Mouse (Mus musculus) heart, adult 2 months (tissue): ENCODE measurements around the gene Olfr1431. TPM values are rescaled to one million over a fixed set of nuclear protein-coding genes. Genes with fewer than 3 reads are reported as not detected.
"Not testable (repeated sequence)": the region's sequence is repeated elsewhere in the genome, so short reads cannot be mapped to it uniquely, and the experiment has no call there.

Source experiments
- DNase-seq, 2 experiments: peaks; one replicate each; pipeline ENCODE4 v3.0.0; 2021
- H3K27ac ChIP-seq: fragments of 200-600 bp; 2 replicates; pipeline ENCODE4 v1.8.1; 2022
- H3K27me3 ChIP-seq: fragments of 200-500 bp; 2 replicates; pipeline ENCODE4 v1.6.1; 2012; ENCODE audit warnings: mild to moderate bottlenecking, low read length, inconsistent platforms, mixed read lengths; ENCODE audit not compliant: control insufficient read depth, insufficient read depth
- H3K36me3 ChIP-seq: fragments of 200-500 bp; 2 replicates; pipeline ENCODE4 v1.6.1; 2012; ENCODE audit warnings: low read length, inconsistent platforms; ENCODE audit not compliant: control insufficient read depth, insufficient read depth
- H3K4me1 ChIP-seq: fragments of 200-500 bp; 2 replicates; pipeline ENCODE4 v1.6.1; 2011; ENCODE audit warnings: low read length; ENCODE audit not compliant: control insufficient read depth, insufficient read depth
- H3K4me3 ChIP-seq: fragments of 200-600 bp; 2 replicates; pipeline ENCODE4 v1.8.1; 2022
- H3K79me2 ChIP-seq: fragments of 200-500 bp; replicated peaks from 2 replicates; pipeline ENCODE4 v1.6.1; 2012; ENCODE audit warnings: mild to moderate bottlenecking, inconsistent platforms, low read length, moderate library complexity, mixed read lengths; ENCODE audit not compliant: control insufficient read depth, insufficient read depth
- H3K9ac ChIP-seq: fragments of 200-500 bp; 2 replicates; pipeline ENCODE4 v1.6.1; 2012; ENCODE audit warnings: low read depth, mild to moderate bottlenecking, control low read depth, inconsistent platforms, low read length, mixed read lengths
- CTCF ChIP-seq: fragments of 200-600 bp; IDR thresholded peaks from 2 replicates; pipeline ENCODE4 v1.8.1; 2022; ENCODE audit warnings: antibody characterized with exemption, mild to moderate bottlenecking, moderate library complexity
- EP300 ChIP-seq: fragments of 200-500 bp; IDR thresholded peaks from 2 replicates; pipeline ENCODE4 v1.6.1; 2011; ENCODE audit warnings: low read depth, low read length, control low read depth; ENCODE audit not compliant: insufficient read depth
- POLR2A ChIP-seq: fragments of 200-500 bp; IDR thresholded peaks from 2 replicates; pipeline ENCODE4 v1.6.1; 2011; ENCODE audit warnings: mild to moderate bottlenecking, low read depth, low read length, control low read depth; ENCODE audit not compliant: insufficient read depth
- WGBS: fragments of 180-500 bp; shearing (Covaris S2); methylation state at CpG from one replicate; pipeline ENCODE4 v1.1.7; 2018; 5-methylcytosine and 5-hydroxymethylcytosine counted together
- intact Hi-C: fragments of 180-260 bp; cut with DNase I; formaldehyde crosslinking; loops from one replicate; pipeline ENCODE4 v1.15.1; 2025
- long read RNA-seq: library from polyadenylated mRNA; stranded (forward); transcript quantifications from one replicate; pipeline ENCODE4 v2.0.0, GENCODE M21; 2021
- polyA plus RNA-seq: library from polyadenylated mRNA; depleted of rRNA; stranded (reverse); fragments of >200 nt; gene quantifications from 2 replicates; pipeline ENCODE4 v1.2.3, GENCODE M21; 2012; rRNA removed
- total RNA-seq, 2 experiments: library from RNA; stranded (reverse); gene quantifications; 2 replicates each; pipeline ENCODE4 v1.2.3; 2021

The Olfr1431 gene
- total RNA-seq = not detected
- polyA plus RNA-seq = not detected in 2 replicates
- long read RNA-seq = 0 reads

DNA sequence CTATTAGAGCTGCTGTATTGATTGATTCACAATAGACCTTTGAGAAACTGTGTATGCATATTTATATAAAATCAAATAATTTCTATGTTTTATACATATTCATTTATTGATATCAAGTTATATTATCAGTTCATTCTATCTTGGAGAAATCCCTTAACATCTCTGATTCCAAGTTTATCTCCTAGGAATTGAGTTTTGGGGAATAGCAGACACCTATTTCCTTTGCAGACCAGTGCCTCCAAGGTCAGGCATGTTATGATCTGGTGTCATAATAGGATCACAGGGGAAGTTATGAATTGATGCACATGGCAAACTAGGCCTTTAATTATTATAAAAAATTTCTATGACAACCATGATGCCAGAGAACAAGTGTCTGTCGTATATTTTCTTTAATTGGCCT, at the start of gene Olfr1431:
Olfr1431 (plus strand) TSS at position 301 of the 400 bp plus-strand sequence.
- Histone ChIP-seq H3K9ac (no peak within 1 kb of the TSS), H3K4me1 (no peaks in the 10 kb centered on the region), H3K27me3 (no peaks in the 10 kb centered on the region), H3K79me2 (no peaks in the 10 kb centered on the region), H3K4me3 (no peak within 1 kb of the TSS), H3K36me3 (no peaks in the 10 kb centered on the region), H3K27ac (no peak within 1 kb of the TSS)
- 44% methylated on average over 1 of the region's 1 CpGs for WGBS
- no peak for DNase-seq
- no peak for TF ChIP-seq EP300
- TF ChIP-seq CTCF = no peak
- no peak for TF ChIP-seq POLR2A
- intact Hi-C loops = no loop called here

DNA sequence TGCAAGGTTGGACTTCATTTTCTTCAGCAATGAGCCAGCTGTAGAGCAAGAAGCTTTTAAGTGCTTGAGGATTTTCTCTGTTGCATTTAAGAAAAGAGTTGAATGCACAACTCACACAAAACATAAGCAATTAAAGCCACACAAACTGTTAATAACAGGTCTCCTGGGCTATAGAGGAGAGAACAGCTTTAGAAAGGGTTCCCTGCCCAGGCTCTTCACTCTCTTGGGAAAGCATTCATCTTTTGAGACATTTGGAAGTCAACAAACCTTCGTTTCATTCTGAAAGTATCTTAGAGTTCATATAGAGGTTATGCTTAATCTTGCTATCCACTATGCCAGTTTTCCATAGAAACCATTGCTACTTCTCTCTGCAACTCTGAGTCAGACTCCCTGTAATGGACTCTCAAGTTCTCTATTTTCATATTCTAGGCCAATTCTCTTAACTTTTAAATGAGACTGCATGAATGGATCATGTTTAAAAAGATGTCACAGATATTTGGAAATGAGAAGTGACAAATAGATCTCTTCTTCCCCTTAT, 30.3 kb upstream of the Olfr1431 start, which contains the start of gene Olfr1555-ps1:
Olfr1555-ps1 (minus strand) TSS at position 51 of the 538 bp plus-strand sequence.
- H3K27ac ChIP-seq, H3K9ac ChIP-seq, H3K4me3 ChIP-seq, DNase-seq, H3K27me3 ChIP-seq, H3K36me3 ChIP-seq, H3K79me2 ChIP-seq, intact Hi-C loops, H3K4me1 ChIP-seq: not testable (repeated sequence)
- 30% methylated on average over 1 of the region's 1 CpGs for WGBS

DNA sequence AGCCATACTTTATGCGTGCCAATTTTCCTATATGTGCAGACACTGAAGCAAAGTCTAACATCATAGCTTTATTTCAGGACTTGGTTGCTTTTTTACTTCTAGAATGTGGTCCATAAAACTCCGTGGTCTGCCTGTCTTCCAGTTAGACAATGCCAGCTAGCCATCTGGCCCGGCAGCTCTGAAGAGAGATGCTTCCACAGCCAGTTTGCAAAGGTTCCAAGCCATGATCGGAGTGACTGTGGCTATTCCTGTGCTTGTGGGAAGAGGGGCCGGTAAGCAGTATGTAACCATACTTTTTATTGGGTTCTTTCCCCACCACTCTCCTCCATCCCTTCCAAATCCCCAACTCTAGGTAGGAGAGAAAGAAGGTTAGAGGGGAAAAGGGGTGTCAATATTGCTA, 25.0 kb upstream of the Olfr1431 start:
- 70% methylated on average over 5 of the region's 5 CpGs for WGBS
- H3K79me2 ChIP-seq, H3K4me1 ChIP-seq, DNase-seq, H3K36me3 ChIP-seq, H3K27me3 ChIP-seq, H3K9ac ChIP-seq, H3K27ac ChIP-seq, H3K4me3 ChIP-seq: not testable (repeated sequence)
- intact Hi-C loops = loop anchor here (5.0 kb wide), 1 partner anchor 57 kb away; the partner anchor contains the start of gene Olfr1432

DNA sequence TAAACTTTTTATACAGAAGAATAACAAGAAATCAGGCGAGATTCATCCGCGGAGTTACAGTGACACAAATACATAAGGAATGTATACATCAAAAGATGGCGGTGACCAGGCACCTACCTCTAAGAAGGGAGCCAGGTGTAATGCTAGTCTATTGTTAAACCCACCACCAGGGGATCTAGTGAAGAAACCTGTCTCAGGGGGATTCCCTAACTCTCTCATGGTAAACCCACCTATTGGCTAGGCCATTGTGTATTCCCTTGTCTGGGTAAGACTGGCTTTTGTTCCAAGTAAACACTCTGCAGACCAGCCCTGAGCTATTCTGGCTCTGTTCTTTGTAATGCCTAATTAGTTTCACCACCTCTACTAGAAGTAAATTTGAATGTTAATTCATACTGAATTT, 1.4 kb upstream of the Olfr1431 start:
- intact Hi-C loops, H3K4me3 ChIP-seq, H3K79me2 ChIP-seq, H3K27ac ChIP-seq, DNase-seq, H3K36me3 ChIP-seq, H3K4me1 ChIP-seq, H3K27me3 ChIP-seq, H3K9ac ChIP-seq: not testable (repeated sequence)
- WGBS = 81% methylated on average over 4 of the region's 4 CpGs

DNA sequence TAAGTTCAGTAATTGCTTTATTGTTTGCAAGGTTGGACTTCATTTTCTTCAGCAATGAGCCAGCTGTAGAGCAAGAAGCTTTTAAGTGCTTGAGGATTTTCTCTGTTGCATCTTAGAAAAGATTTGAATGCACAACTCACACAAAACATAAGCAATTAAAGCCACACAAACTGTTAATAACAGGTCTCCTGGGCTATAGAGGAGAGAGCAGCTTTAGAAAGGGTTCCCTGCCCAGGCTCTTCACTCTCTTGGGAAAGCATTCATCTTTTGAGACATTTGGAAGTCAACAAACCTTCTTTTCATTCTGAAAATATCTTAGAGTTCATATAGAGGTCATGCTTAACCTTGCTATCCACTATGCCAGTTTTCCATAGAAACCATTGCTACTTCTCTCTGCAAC, 32.1 kb downstream of the Olfr1431 start, which contains the start of gene Olfr1432:
Olfr1432 (minus strand) TSS at position 101 of the 400 bp plus-strand sequence.
- intact Hi-C loops = loop anchor here (5.0 kb wide), 1 partner anchor 55 kb away; no protein-coding TSS in a partner anchor
- H3K4me1 ChIP-seq, H3K27me3 ChIP-seq, H3K27ac ChIP-seq, H3K4me3 ChIP-seq, H3K79me2 ChIP-seq, H3K9ac ChIP-seq, DNase-seq, H3K36me3 ChIP-seq: not testable (repeated sequence)

DNA sequence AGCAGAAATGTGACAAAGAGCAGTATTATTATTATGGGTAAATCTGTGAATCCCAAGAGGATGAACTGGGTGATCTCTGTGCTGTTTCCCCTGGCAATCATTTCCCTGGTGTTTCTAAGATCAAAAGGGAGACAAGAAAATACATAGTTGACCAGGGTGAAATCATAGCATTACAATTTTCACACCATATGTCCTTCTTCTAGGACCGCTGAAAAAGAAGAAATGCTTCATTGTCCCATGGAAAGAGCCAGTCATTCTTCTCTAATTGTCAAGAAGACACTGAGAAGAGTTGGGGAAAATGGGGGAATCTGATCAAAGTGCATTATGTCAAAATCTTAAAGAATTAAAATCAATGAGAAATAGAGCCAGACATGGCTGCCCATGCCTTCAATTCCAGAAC, 41.1 kb downstream of the Olfr1431 start, which contains the start of gene Olfr262:
Olfr262 (minus strand) TSS at position 101 of the 400 bp plus-strand sequence.
- H3K27me3 ChIP-seq = no peaks in the 10 kb centered on the region
- H3K27ac ChIP-seq = no peak within 1 kb of the TSS
- no peak within 1 kb of the TSS for H3K9ac ChIP-seq
- intact Hi-C loops = no loop called here
- no peaks in the 10 kb centered on the region for H3K79me2 ChIP-seq
- no peak within 1 kb of the TSS for H3K4me3 ChIP-seq
- no peak for DNase-seq
- TF ChIP-seq CTCF = no peak
- TF ChIP-seq EP300 = no peak
- no peak for TF ChIP-seq POLR2A
- WGBS = 68% methylated on average over 1 of the region's 1 CpGs
- no peaks in the 10 kb centered on the region for H3K36me3 ChIP-seq
- H3K4me1 ChIP-seq = no peaks in the 10 kb centered on the region

DNA sequence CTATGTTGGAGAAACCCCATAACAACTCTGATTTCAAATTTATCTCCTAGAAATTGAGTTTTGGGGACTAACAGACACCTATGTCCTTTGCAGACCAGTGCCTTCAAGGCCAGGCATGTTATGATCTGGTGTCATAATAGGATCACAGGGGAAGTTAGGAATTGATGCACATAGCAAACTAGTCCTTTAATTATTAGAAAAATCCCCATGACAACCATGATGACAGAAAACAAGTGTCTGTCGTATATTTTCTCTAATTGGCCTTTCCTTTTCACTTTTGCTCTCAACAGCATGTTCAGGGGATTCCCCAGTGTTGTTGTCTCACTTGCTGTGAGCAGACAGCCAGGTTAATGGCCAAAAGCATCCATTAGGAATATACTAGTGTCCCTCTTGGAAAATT, 60.3 kb downstream of the Olfr1431 start, which contains the start of gene Olfr235:
Olfr235 (plus strand) TSS at position 301 of the 400 bp plus-strand sequence.
- Histone ChIP-seq H3K36me3 (no peaks in the 10 kb centered on the region), H3K79me2 (no peaks in the 10 kb centered on the region), H3K27ac (no peak within 1 kb of the TSS), H3K9ac (no peak within 1 kb of the TSS), H3K27me3 (no peaks in the 10 kb centered on the region), H3K4me1 (no peaks in the 10 kb centered on the region), H3K4me3 (no peak within 1 kb of the TSS)
- TF ChIP-seq CTCF (no peak), EP300 (no peak), POLR2A (no peak)
- intact Hi-C loops = no loop called here
- 34% methylated on average over 1 of the region's 1 CpGs for WGBS
- no peak for DNase-seq

Other genes with a start within 250 kb of the Olfr1431 start
- 10 to 100 TPM; 81.7 to 95.1 TPM for gene Osbp, start 234.7 kb upstream of the Olfr1431 start, total RNA-seq
- gene Osbp, start 234.7 kb upstream of the Olfr1431 start, polyA plus RNA-seq = 33.8 and 57.2 TPM in 2 replicates
- not detected for gene Olfr1423, start 159.3 kb upstream of the Olfr1431 start, total RNA-seq
- gene Olfr1423, start 159.3 kb upstream of the Olfr1431 start, polyA plus RNA-seq = not detected in 2 replicates
- not detected for gene Olfr1424, start 138.0 kb upstream of the Olfr1431 start, total RNA-seq
- not detected in 2 replicates for gene Olfr1424, start 138.0 kb upstream of the Olfr1431 start, polyA plus RNA-seq
- not detected for gene Olfr1425, start 122.9 kb upstream of the Olfr1431 start, total RNA-seq
- gene Olfr1425, start 122.9 kb upstream of the Olfr1431 start, polyA plus RNA-seq = not detected in 2 replicates
- gene Olfr1426, start 108.6 kb upstream of the Olfr1431 start, total RNA-seq = not detected
- not detected in 2 replicates for gene Olfr1426, start 108.6 kb upstream of the Olfr1431 start, polyA plus RNA-seq
- gene Olfr1427, start 97.3 kb upstream of the Olfr1431 start, total RNA-seq = not detected
- not detected in 2 replicates for gene Olfr1427, start 97.3 kb upstream of the Olfr1431 start, polyA plus RNA-seq
- gene Olfr1428, start 84.7 kb upstream of the Olfr1431 start, total RNA-seq = not detected
- not detected in 2 replicates for gene Olfr1428, start 84.7 kb upstream of the Olfr1431 start, polyA plus RNA-seq
- not detected for gene Olfr76, start 77.4 kb upstream of the Olfr1431 start, total RNA-seq
- gene Olfr76, start 77.4 kb upstream of the Olfr1431 start, polyA plus RNA-seq = not detected in 2 replicates
- not detected for gene Olfr1555-ps1, start 30.5 kb upstream of the Olfr1431 start, total RNA-seq
- gene Olfr1555-ps1, start 30.5 kb upstream of the Olfr1431 start, polyA plus RNA-seq = not detected in 2 replicates
- not detected for gene Olfr1432, start 32.0 kb downstream of the Olfr1431 start, total RNA-seq
- gene Olfr1432, start 32.0 kb downstream of the Olfr1431 start, polyA plus RNA-seq = not detected in 2 replicates
- not detected for gene Olfr262, start 41.0 kb downstream of the Olfr1431 start, total RNA-seq
- gene Olfr262, start 41.0 kb downstream of the Olfr1431 start, polyA plus RNA-seq = not detected in 2 replicates
- gene Olfr235, start 60.4 kb downstream of the Olfr1431 start, total RNA-seq = not detected
- not detected in 2 replicates for gene Olfr235, start 60.4 kb downstream of the Olfr1431 start, polyA plus RNA-seq
- not detected for gene Olfr1434, start 79.2 kb downstream of the Olfr1431 start, total RNA-seq
- not detected in 2 replicates for gene Olfr1434, start 79.2 kb downstream of the Olfr1431 start, polyA plus RNA-seq
- gene Olfr1436, start 98.5 kb downstream of the Olfr1431 start, total RNA-seq = not detected
- gene Olfr1436, start 98.5 kb downstream of the Olfr1431 start, polyA plus RNA-seq = not detected in 2 replicates
- not detected for gene Olfr1437, start 124.5 kb downstream of the Olfr1431 start, total RNA-seq
- gene Olfr1437, start 124.5 kb downstream of the Olfr1431 start, polyA plus RNA-seq = not detected in 2 replicates
- gene Olfr1438-ps1, start 135.3 kb downstream of the Olfr1431 start, total RNA-seq = not detected
- gene Olfr1438-ps1, start 135.3 kb downstream of the Olfr1431 start, polyA plus RNA-seq = not detected in 2 replicates
- gene Olfr1440, start 186.6 kb downstream of the Olfr1431 start, total RNA-seq = not detected
- not detected in 2 replicates for gene Olfr1440, start 186.6 kb downstream of the Olfr1431 start, polyA plus RNA-seq
- gene Olfr1441, start 216.8 kb downstream of the Olfr1431 start, total RNA-seq = not detected
- not detected in 2 replicates for gene Olfr1441, start 216.8 kb downstream of the Olfr1431 start, polyA plus RNA-seq
- not detected for gene Pfpl, start 227.3 kb downstream of the Olfr1431 start, total RNA-seq
- not detected in 2 replicates for gene Pfpl, start 227.3 kb downstream of the Olfr1431 start, polyA plus RNA-seq